Mouse (Mus musculus): ENCODE data around the gene Dgka.

GRCm38 (mm10) chr10:128780200-128780599 lies 35.5 kb upstream of the Dgka start:
- TF ChIP-seq HCFC1 (IDR thresholded peaks at IDR 0.05; ENCODE audit: borderline replicate concordance, insufficient read depth, low read length) = no peak
- TF ChIP-seq MAFK (IDR thresholded peaks at IDR 0.05; ENCODE audit: insufficient read depth, low read depth, low read length) = no peak

Data from ES-E14 (cell line).